Mouse (Mus musculus) liver, adult (tissue): Measurements from ENCODE around the gene Fastkd5.

Experiments used
- GATA4 ChIP-seq: IDR thresholded peaks from 2 replicates; pipeline ENCODE4 v1.6.1; 2014; ENCODE audit warnings: mild to moderate bottlenecking, low read length; ENCODE audit not compliant: insufficient replicate concordance

The Fastkd5 gene

GRCm38 (mm10) chr2:130595596-130595995 is 34.2 kb downstream of the Fastkd5 start:
- TF ChIP-seq GATA4 = no peak

GRCm38 (mm10) chr2:130591016-130591415 is 38.8 kb downstream of the Fastkd5 start:
- TF ChIP-seq GATA4 = no peak

- no peak for TF ChIP-seq GATA4
Measured at GRCm38 (mm10) chr2:130589761-130590160, 40.1 kb downstream of the Fastkd5 start.

- TF ChIP-seq GATA4 = no peak
Measured at GRCm38 (mm10) chr2:130589157-130589556, 40.7 kb downstream of the Fastkd5 start.

GRCm38 (mm10) chr2:130588373-130588772 is 41.5 kb downstream of the Fastkd5 start:
- no peak for TF ChIP-seq GATA4

GRCm38 (mm10) chr2:130586016-130586415 is 43.8 kb downstream of the Fastkd5 start:
- TF ChIP-seq GATA4 = no peak

GRCm38 (mm10) chr2:130583902-130584560 is 45.8 kb downstream of the Fastkd5 start:
- TF ChIP-seq GATA4 = no peak

- no peak for TF ChIP-seq GATA4
Measured at GRCm38 (mm10) chr2:130582552-130582951, 47.3 kb downstream of the Fastkd5 start, which contains the start of gene Avp. Gene Avp (minus strand): TSS chr2:130582554.

- no peak for TF ChIP-seq GATA4
Measured at GRCm38 (mm10) chr2:130581201-130581600, 48.6 kb downstream of the Fastkd5 start.

- TF ChIP-seq GATA4 = no peak
Measured at GRCm38 (mm10) chr2:130579791-130580190, 50.0 kb downstream of the Fastkd5 start.

- TF ChIP-seq GATA4 = no peak
Measured at GRCm38 (mm10) chr2:130578148-130578547, 51.7 kb downstream of the Fastkd5 start.

- no peak for TF ChIP-seq GATA4
Measured at GRCm38 (mm10) chr2:130577632-130578031, 52.2 kb downstream of the Fastkd5 start.

- no peak for TF ChIP-seq GATA4
Measured at GRCm38 (mm10) chr2:130577021-130577420, 52.8 kb downstream of the Fastkd5 start.

GRCm38 (mm10) chr2:130575873-130576272 is 54.0 kb downstream of the Fastkd5 start, which contains the start of gene Oxt:
Gene Oxt (plus strand): TSS chr2:130576173.
- TF ChIP-seq GATA4 = no peak

GRCm38 (mm10) chr2:130574960-130575359 is 54.9 kb downstream of the Fastkd5 start:
- no peak for TF ChIP-seq GATA4

- TF ChIP-seq GATA4 = no peak
Measured at GRCm38 (mm10) chr2:130569926-130570325, 59.9 kb downstream of the Fastkd5 start.

GRCm38 (mm10) chr2:130568921-130569320 is 60.9 kb downstream of the Fastkd5 start:
- no peak for TF ChIP-seq GATA4

- no peak for TF ChIP-seq GATA4
Measured at GRCm38 (mm10) chr2:130564983-130565382, 64.8 kb downstream of the Fastkd5 start.

GRCm38 (mm10) chr2:130564063-130564462 is 65.8 kb downstream of the Fastkd5 start:
- TF ChIP-seq GATA4 = no peak
